ENCODE assay signal across 15 mouse cellular contexts in the genomic region with DNA sequence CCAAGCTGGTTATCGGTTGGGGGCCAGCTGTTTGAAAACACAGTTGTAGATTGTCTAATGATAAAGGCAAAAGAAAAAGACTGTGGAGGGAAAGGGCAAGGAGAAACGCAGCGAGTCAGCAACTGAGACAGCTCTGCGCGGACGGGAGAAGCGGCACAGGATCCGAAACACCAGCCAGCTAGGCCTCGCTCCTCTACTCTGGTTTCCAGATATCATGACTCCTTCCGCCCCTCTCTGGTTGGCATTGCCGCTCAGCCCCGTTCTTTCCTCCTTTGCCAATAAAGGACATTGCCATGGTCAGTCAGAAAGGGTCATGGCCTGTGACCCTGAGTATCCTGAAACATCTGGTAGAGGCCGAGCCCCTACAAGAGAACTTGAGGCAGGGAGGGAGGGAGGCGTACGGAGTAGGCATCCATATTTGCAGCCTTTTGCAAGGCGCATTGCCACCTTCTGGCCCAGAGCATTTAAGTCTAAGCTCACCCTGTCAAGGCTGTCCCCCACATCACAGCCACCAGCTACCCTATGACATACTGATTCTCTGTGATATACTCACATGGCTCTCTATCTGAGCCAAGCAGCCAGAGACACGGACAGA. TPM values are rescaled to one million over a fixed set of nuclear protein-coding genes. Genes with fewer than 3 reads are reported as not detected.
DNase-seq lines count a peak whose midpoint lies in the region; ATAC-seq lines count a peak whose summit lies in the region.
"Had no signal": no experiment of that assay in that cellular context is flagged by ENCODE, and none has a peak within 500 bp of the region (broad histone marks: within the 10 kb centered on the region; RNA-seq: fewer than 3 reads in every experiment).

No protein-coding gene starts in this region.

- WGBS in forebrain, embryonic 12.5 days = 88% methylated on average over 17 of the region's 17 CpGs
- WGBS in forebrain, embryonic 15.5 days = 88% methylated on average over 17 of the region's 17 CpGs
- WGBS in liver, embryonic 12.5 days (ENCODE audit: insufficient replicate concordance) = 76% methylated on average over 17 of the region's 17 CpGs

- H3K36me3 ChIP-seq in forebrain, embryonic 12.5 days (replicated peaks) = no peaks in the 10 kb centered on the region
- no peaks in the 10 kb centered on the region for H3K36me3 ChIP-seq in forebrain, embryonic 15.5 days
- no peaks in the 10 kb centered on the region for H3K36me3 ChIP-seq in liver, embryonic 12.5 days
- H3K36me3 ChIP-seq: hindbrain, embryonic 15.5 days; limb, embryonic 12.5 days had no signal

- no peaks in the 10 kb centered on the region for H3K9me3 ChIP-seq in forebrain, embryonic 12.5 days
- no peaks in the 10 kb centered on the region for H3K9me3 ChIP-seq in forebrain, embryonic 15.5 days
- no peaks in the 10 kb centered on the region for H3K9me3 ChIP-seq in liver, embryonic 12.5 days (replicated peaks)
- H3K9me3 ChIP-seq: forebrain, embryonic 13.5 days; hindbrain, embryonic 15.5 days; limb, embryonic 12.5 days had no signal

- H3K27me3 ChIP-seq in forebrain, embryonic 12.5 days = no peaks in the 10 kb centered on the region
- no peaks in the 10 kb centered on the region for H3K27me3 ChIP-seq in forebrain, embryonic 15.5 days
- no peaks in the 10 kb centered on the region for H3K27me3 ChIP-seq in liver, embryonic 12.5 days (replicated peaks)
- H3K27me3 ChIP-seq: forebrain, embryonic 13.5 days had no signal

- H3K4me1 ChIP-seq in forebrain, embryonic 12.5 days = peaks cover 7% of the 10 kb centered on the region
- H3K4me1 ChIP-seq in forebrain, embryonic 15.5 days = peaks cover 9% of the 10 kb centered on the region
- H3K4me1 ChIP-seq in liver, embryonic 12.5 days = 0 out of 2 replicates have a peak, but pooled peaks cover 3% of the 10 kb centered on the region

- no peak overlapping the region for H3K4me2 ChIP-seq in forebrain, embryonic 12.5 days
- no peak overlapping the region for H3K4me2 ChIP-seq in forebrain, embryonic 15.5 days (replicated peaks)
- H3K4me2 ChIP-seq in liver, embryonic 12.5 days = no peak overlapping the region
- H3K4me2 ChIP-seq: forebrain, embryonic 13.5 days; hindbrain, embryonic 15.5 days; limb, embryonic 12.5 days had no signal

- 0 out of 2 replicates have a peak overlapping the region, but pooled peaks have one; percentile 25 for H3K9ac ChIP-seq in forebrain, embryonic 12.5 days
- H3K9ac ChIP-seq in forebrain, embryonic 15.5 days (replicated peaks) = no peak overlapping the region
- no peak overlapping the region for H3K9ac ChIP-seq in liver, embryonic 12.5 days
- H3K9ac ChIP-seq: forebrain, embryonic 13.5 days; hindbrain, embryonic 15.5 days; limb, embryonic 12.5 days had no signal

- no peak overlapping the region for H3K27ac ChIP-seq in forebrain, embryonic 12.5 days
- H3K27ac ChIP-seq in forebrain, embryonic 15.5 days (replicated peaks) = no peak overlapping the region
- no peak overlapping the region for H3K27ac ChIP-seq in liver, embryonic 12.5 days
- H3K27ac ChIP-seq: forebrain, embryonic 13.5 days; hindbrain, embryonic 15.5 days; limb, embryonic 12.5 days had no signal

- no peak overlapping the region for H3K4me3 ChIP-seq in forebrain, embryonic 12.5 days (replicated peaks)
- no peak overlapping the region for H3K4me3 ChIP-seq in forebrain, embryonic 15.5 days
- no peak overlapping the region for H3K4me3 ChIP-seq in liver, embryonic 12.5 days
- H3K4me3 ChIP-seq: forebrain, embryonic 13.5 days; hindbrain, embryonic 15.5 days; limb, embryonic 12.5 days had no signal

- no peak for ATAC-seq in forebrain, embryonic 12.5 days (ENCODE audit: low FRiP score)
- ATAC-seq in forebrain, embryonic 15.5 days (replicated peaks) = no peak
- ATAC-seq in CD4-positive, CD25-positive, alpha-beta regulatory T cell, adult 4 months = peak; percentile 28
- ATAC-seq in liver, embryonic 12.5 days = no peak
- ATAC-seq: forebrain, embryonic 13.5 days had no signal

- peak; percentile 75 for DNase-seq in induced T-regulatory cell, adult 2 months (ENCODE audit: low read depth)
- peak; percentile 68 for DNase-seq in thymus, postnatal 14 days
- no peak for DNase-seq in adrenal gland, adult 8-10 months
- no peak for DNase-seq in right cerebral cortex, adult 2 months (ENCODE audit: low spot score in 2 of 2)
- DNase-seq: kidney, adult 18-20 months; kidney, postnatal 25 days; lung, postnatal 14 days had no signal

RNA-seq across cellular contexts. Expression of gene Cd247, which starts 0.7 kb away (rescaled TPM):
- polyA plus RNA-seq in forebrain, embryonic 12.5 days (2016; fragmentation: Nextera tagmentation; extraction: Ambion mirVana) = 1.1 and 2.4 TPM in 2 replicates
- 1.5 and 1.6 TPM in 2 replicates for polyA plus RNA-seq in forebrain, embryonic 15.5 days (2015; fragmentation: Nextera tagmentation; extraction: Ambion mirVana)
- 100 to 1,000 TPM; 443 to 540 TPM for polyA plus RNA-seq in CD4-positive, CD25-positive, alpha-beta regulatory T cell, adult 4 months (2017; shearing (Covaris generic))
- under 1 TPM; 0.20 to 0.46 (median 0.43) TPM for total RNA-seq in adrenal gland, adult 8-10 months (2022)
- 0.23 and 0.32 TPM in 2 replicates for polyA plus RNA-seq in liver, embryonic 12.5 days (2016; fragmentation: Nextera tagmentation; extraction: Ambion mirVana)
- total RNA-seq: layer of hippocampus, postnatal 14 days had no signal

RNA-seq across cellular contexts. Expression of gene Creg1, which starts 25.6 kb away (rescaled TPM):
- polyA plus RNA-seq in forebrain, embryonic 12.5 days (2016; fragmentation: Nextera tagmentation; extraction: Ambion mirVana) = 26.3 and 27.2 TPM in 2 replicates
- 18.3 and 19.0 TPM in 2 replicates for polyA plus RNA-seq in forebrain, embryonic 15.5 days (2015; fragmentation: Nextera tagmentation; extraction: Ambion mirVana)
- 10 to 100 TPM; 17.4 to 25.9 TPM for polyA plus RNA-seq in CD4-positive, CD25-positive, alpha-beta regulatory T cell, adult 4 months (2017; shearing (Covaris generic))
- total RNA-seq in adrenal gland, adult 8-10 months (2022) = 10 to 100 TPM; 46.5 to 65.7 (median 56.5) TPM
- 299 and 300 TPM in 2 replicates for polyA plus RNA-seq in liver, embryonic 12.5 days (2016; fragmentation: Nextera tagmentation; extraction: Ambion mirVana)

Comparison
In these comparisons a context has a peak if more than half of its experiments do, and no peak if none do; other contexts are left out.
1. DNase-seq: peak in induced T-regulatory cell, adult 2 months (single experiment) and thymus, postnatal 14 days (single experiment); none in adrenal gland, adult 8-10 months (single experiment) and right cerebral cortex, adult 2 months (0 of 2).
2. RNA of gene Cd247, which starts 0.7 kb away (polyA plus RNA-seq): 443 to 540 TPM in CD4-positive, CD25-positive, alpha-beta regulatory T cell, adult 4 months; 1.5 to 1.6 TPM in forebrain, embryonic 15.5 days, 1.1 to 2.4 TPM in forebrain, embryonic 12.5 days and 0.23 to 0.32 TPM in liver, embryonic 12.5 days; every median in the first group is over 100 times any median in the second.
3. RNA of gene Creg1, which starts 25.6 kb away (polyA plus RNA-seq): 299 to 300 TPM in liver, embryonic 12.5 days; 26.3 to 27.2 TPM in forebrain, embryonic 12.5 days, 17.4 to 25.9 TPM in CD4-positive, CD25-positive, alpha-beta regulatory T cell, adult 4 months and 18.3 to 19.0 TPM in forebrain, embryonic 15.5 days; every median in the first group is over 10 times any median in the second.